7 mouse cellular contexts compared by ENCODE assay signal in the genomic region with DNA sequence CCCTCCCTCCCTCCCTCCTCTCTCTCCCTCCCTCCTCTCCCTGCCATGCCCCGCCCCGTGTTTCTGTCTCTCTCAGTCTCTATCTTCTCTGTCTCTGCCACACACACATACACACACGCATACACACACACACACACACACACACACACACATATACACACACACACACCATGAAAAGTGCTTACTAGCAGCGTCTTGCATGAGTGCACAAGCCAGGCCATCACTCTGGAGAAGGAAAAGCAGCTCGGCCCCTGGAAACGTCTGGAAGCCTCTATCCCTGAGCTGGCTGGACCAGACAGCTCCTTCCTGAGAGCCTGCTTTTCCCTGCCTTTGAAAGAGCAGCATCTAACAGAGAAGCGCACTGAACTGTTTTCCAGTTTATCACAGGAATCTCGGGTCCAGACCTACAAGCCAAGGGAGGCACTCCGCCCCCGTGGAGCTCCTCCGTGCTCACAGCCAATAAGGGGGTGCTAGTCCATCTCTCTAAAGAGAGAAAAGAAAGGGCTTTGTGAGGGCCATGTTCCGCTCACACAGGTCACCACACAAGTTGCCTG. TPM values are rescaled to one million over a fixed set of nuclear protein-coding genes. Genes with fewer than 3 reads are reported as not detected.
DNase-seq lines count a peak whose midpoint lies in the region; ATAC-seq lines count a peak whose summit lies in the region.

No protein-coding gene starts in this region.

- H3K9ac ChIP-seq in limb, embryonic 11.5 days (ENCODE audit: low read length) = peak overlapping the region; percentile 43
- H3K9ac ChIP-seq in midbrain, embryonic 16.5 days (ENCODE audit: low read depth, low read length) = no peak overlapping the region

- no peaks in the 10 kb centered on the region for H3K9me3 ChIP-seq in limb, embryonic 11.5 days (ENCODE audit: control insufficient read depth, low read length)
- H3K9me3 ChIP-seq in midbrain, embryonic 16.5 days (replicated peaks; ENCODE audit: control insufficient read depth, low read length, poor library complexity, severe bottlenecking) = no peaks in the 10 kb centered on the region

- peak; percentile 20 for DNase-seq in embryo, embryonic 10 days (ENCODE audit: low spot score)
- DNase-seq in heart, postnatal 4 days = peak; percentile 22
- peak; percentile 45 for DNase-seq in limb, embryonic 11.5 days (ENCODE audit: low spot score)
- DNase-seq in layer of hippocampus, adult 9-10 months (ENCODE audit: low spot score) = no peak
- no peak for DNase-seq in layer of hippocampus, adult 9-11 months

- peaks cover 13% of the 10 kb centered on the region for H3K4me1 ChIP-seq in brown adipose tissue, adult 24 weeks (ENCODE audit: control insufficient read depth, insufficient read depth, insufficient read length, low read length)
- H3K4me1 ChIP-seq in limb, embryonic 11.5 days (ENCODE audit: control insufficient read depth, insufficient read depth, low read length) = peaks cover 13% of the 10 kb centered on the region
- H3K4me1 ChIP-seq in midbrain, embryonic 16.5 days (ENCODE audit: control insufficient read depth, insufficient read depth, low read length) = peaks cover 11% of the 10 kb centered on the region

- peak overlapping the region; percentile 29 for H3K4me2 ChIP-seq in limb, embryonic 11.5 days (ENCODE audit: low read depth, severe bottlenecking)
- peak overlapping the region; percentile 25; the same call in 1 of the 2 replicates for H3K4me2 ChIP-seq in midbrain, embryonic 16.5 days (ENCODE audit: low read length)

- ATAC-seq in limb, embryonic 11.5 days (ENCODE audit: insufficient number of reproducible peaks, low FRiP score, low TSS enrichment, low read depth) = no peak
- no peak for ATAC-seq in midbrain, embryonic 16.5 days

- 14% methylated on average over 9 of the region's 12 CpGs for WGBS in limb, embryonic 11.5 days
- WGBS in midbrain, embryonic 16.5 days = 13% methylated on average over 12 of the region's 12 CpGs

- peak overlapping the region; percentile 65 for H3K27ac ChIP-seq in brown adipose tissue, adult 24 weeks (replicated peaks; ENCODE audit: low read depth, low read length)
- peak overlapping the region; percentile 32; the same call in 1 of the 2 replicates for H3K27ac ChIP-seq in limb, embryonic 11.5 days (replicated peaks; ENCODE audit: low read depth, low read length)
- H3K27ac ChIP-seq in midbrain, embryonic 16.5 days (ENCODE audit: low read length) = no peak overlapping the region

- peak overlapping the region; percentile 1; the same call in 1 of the 2 replicates for H3K4me3 ChIP-seq in brown adipose tissue, adult 24 weeks (ENCODE audit: insufficient read depth, low read depth, low read length)
- no peak overlapping the region for H3K4me3 ChIP-seq in limb, embryonic 11.5 days (ENCODE audit: low read depth, low read length)
- H3K4me3 ChIP-seq in midbrain, embryonic 16.5 days (ENCODE audit: low read depth, low read length) = no peak overlapping the region

- no peaks in the 10 kb centered on the region for H3K36me3 ChIP-seq in limb, embryonic 11.5 days (ENCODE audit: control insufficient read depth, insufficient read depth, low read length)
- no peaks in the 10 kb centered on the region for H3K36me3 ChIP-seq in midbrain, embryonic 16.5 days (ENCODE audit: control insufficient read depth, insufficient read depth, low read length)

- H3K27me3 ChIP-seq in limb, embryonic 11.5 days (ENCODE audit: control insufficient read depth, insufficient read depth, low read length) = no peaks in the 10 kb centered on the region
- no peaks in the 10 kb centered on the region for H3K27me3 ChIP-seq in midbrain, embryonic 16.5 days (ENCODE audit: control insufficient read depth, insufficient read depth, low read depth, low read length)

RNA-seq across cellular contexts. Expression of a gene that starts 47.6 kb away (rescaled TPM):
- 11.1 and 13.9 TPM in 2 replicates for polyA plus RNA-seq in brown adipose tissue, adult 24 weeks (2012; ENCODE audit: insufficient read depth, insufficient read length, missing spikeins)
- total RNA-seq in heart, postnatal 4 days (2021) = 10 to 100 TPM; 40.5 to 41.6 TPM
- polyA plus RNA-seq in limb, embryonic 11.5 days (2014; fragmentation: Nextera tagmentation; extraction: Ambion mirVana) = 14.8 and 18.5 TPM in 2 replicates
- 13.1 and 13.2 TPM in 2 replicates for polyA plus RNA-seq in midbrain, embryonic 16.5 days (2015; fragmentation: Nextera tagmentation; extraction: Ambion mirVana)

Comparison
In these comparisons a context has a peak if more than half of its experiments do, and no peak if none do; other contexts are left out.
1. DNase-seq: peak in embryo, embryonic 10 days (single experiment), heart, postnatal 4 days (single experiment) and limb, embryonic 11.5 days (single experiment); none in layer of hippocampus, adult 9-10 months (single experiment) and layer of hippocampus, adult 9-11 months (single experiment).